Mouse (Mus musculus): Measurements from ENCODE around the gene Fntb.
"Not testable (repeated sequence)": the region's sequence is repeated elsewhere in the genome, so short reads cannot be mapped to it uniquely, and the experiment has no call there.

- not testable (repeated sequence) for TF ChIP-seq CTCF, POLR2A (IDR thresholded peaks at IDR 0.05; ENCODE audit: extremely low read depth, insufficient read depth, low read length)
Observed at GRCm38 (mm10) chr12:76858788-76859187, 93.4 kb downstream of the Fntb start.
